Mouse (Mus musculus) stomach, embryonic 16.5 days (tissue): Measurements from ENCODE around the gene Kif3a. TPM values are rescaled to one million over a fixed set of nuclear protein-coding genes. Genes with fewer than 3 reads are reported as not detected.

Experiments
- ATAC-seq: fragments of 200-750 bp; cut with Nextera tagmentation; 2 replicates; pipeline ENCODE4 v1.8.0; 2017; ENCODE audit warnings: moderate number of reproducible peaks, moderate TSS enrichment; ENCODE audit not compliant: insufficient read depth, low FRiP score
- H3K27ac ChIP-seq: fragments of 300-500 bp; sonication (generic); 2 replicates; pipeline ENCODE4 v1.5.1; 2014; ENCODE audit warnings: low read length
- H3K27me3 ChIP-seq: fragments of 300-500 bp; sonication (generic); 2 replicates; pipeline ENCODE4 v1.6.1; 2014; ENCODE audit warnings: low read length, control low read depth, mixed read lengths; ENCODE audit not compliant: control insufficient read depth, insufficient read depth
- H3K36me3 ChIP-seq: fragments of 300-500 bp; sonication (generic); 2 replicates; pipeline ENCODE4 v1.6.1; 2014; ENCODE audit warnings: low read length; ENCODE audit not compliant: control insufficient read depth, insufficient read depth
- H3K4me1 ChIP-seq: fragments of 300-500 bp; sonication (generic); 2 replicates; pipeline ENCODE4 v1.6.1; 2014; ENCODE audit warnings: low read length, control low read depth, mixed read lengths; ENCODE audit not compliant: control insufficient read depth, insufficient read depth
- H3K4me2 ChIP-seq: fragments of 300-500 bp; sonication (generic); 2 replicates; pipeline ENCODE4 v1.6.1; 2014; ENCODE audit warnings: low read depth, low read length, mixed read lengths
- H3K4me3 ChIP-seq: fragments of 300-500 bp; sonication (generic); replicated peaks from 2 replicates; pipeline ENCODE4 v1.5.1; 2014; ENCODE audit warnings: mild to moderate bottlenecking, low read length
- H3K9ac ChIP-seq: fragments of 300-500 bp; sonication (generic); 2 replicates; pipeline ENCODE4 v1.6.1; 2014; ENCODE audit warnings: low read length
- H3K9me3 ChIP-seq: fragments of 300-500 bp; sonication (generic); replicated peaks from 2 replicates; pipeline ENCODE4 v1.6.1; 2016; ENCODE audit warnings: low read length, control low read depth; ENCODE audit not compliant: control insufficient read depth
- WGBS: fragments of 180-500 bp; shearing (Covaris S2); extraction: QIAGEN DNeasy Blood & Tissue Kit; methylation state at CpG from one replicate; pipeline ENCODE4 v1.1.7; 2014; 5-methylcytosine and 5-hydroxymethylcytosine counted together
- polyA plus RNA-seq: library from polyadenylated mRNA; unstranded; fragments of >200 nt; fragmentation: Nextera tagmentation; extraction: Ambion mirVana; gene quantifications from 2 replicates; pipeline ENCODE4 v1.2.1, GENCODE M21; 2015

Kif3a gene
- polyA plus RNA-seq, 1 experiment from 2014 or later = 57.0 TPM

GRCm38 (mm10) chr11:53627859-53628258 lies 60.7 kb downstream of the Kif3a start:
- Histone ChIP-seq H3K4me3 (no peak overlapping the region), H3K4me1 (no peaks in the 10 kb centered on the region), H3K27ac (no peak overlapping the region), H3K4me2 (no peak overlapping the region), H3K27me3 (no peaks in the 10 kb centered on the region), H3K9ac (no peak overlapping the region), H3K9me3 (no peaks in the 10 kb centered on the region), H3K36me3 (no peaks in the 10 kb centered on the region)
- WGBS = 11% methylated on average over 1 of the region's 1 CpGs
- ATAC-seq = 0 out of 2 replicates have a peak, but pooled peaks have one; percentile 44

GRCm38 (mm10) chr11:53632122-53632733 lies 65.0 kb downstream of the Kif3a start:
- 0 out of 2 replicates have a peak, but pooled peaks cover 3% of the 10 kb centered on the region for H3K4me1 ChIP-seq
- no peak overlapping the region for H3K27ac ChIP-seq
- no peak overlapping the region for H3K9ac ChIP-seq
- H3K27me3 ChIP-seq = peaks cover 7% of the 10 kb centered on the region
- no peak overlapping the region for H3K4me2 ChIP-seq
- no peaks in the 10 kb centered on the region for H3K36me3 ChIP-seq
- no peak overlapping the region for H3K4me3 ChIP-seq
- H3K9me3 ChIP-seq = no peaks in the 10 kb centered on the region
- WGBS = 72% methylated on average over 14 of the region's 14 CpGs
- no peak for ATAC-seq

GRCm38 (mm10) chr11:53633644-53634043 lies 66.5 kb downstream of the Kif3a start:
- ATAC-seq = no peak
- Histone ChIP-seq H3K9me3 (no peaks in the 10 kb centered on the region), H3K4me1 (0 out of 2 replicates have a peak, but pooled peaks cover 3% of the 10 kb centered on the region), H3K9ac (no peak overlapping the region), H3K36me3 (no peaks in the 10 kb centered on the region), H3K27me3 (peaks cover 7% of the 10 kb centered on the region), H3K4me2 (no peak overlapping the region), H3K4me3 (no peak overlapping the region), H3K27ac (no peak overlapping the region)
- WGBS = 79% methylated on average over 7 of the region's 7 CpGs

- Histone ChIP-seq H3K4me3 (no peak within 1 kb of the TSS), H3K27me3 (peaks cover 7% of the 10 kb centered on the region), H3K4me2 (no peak within 1 kb of the TSS), H3K9me3 (no peaks in the 10 kb centered on the region), H3K9ac (no peak within 1 kb of the TSS), H3K27ac (no peak within 1 kb of the TSS), H3K4me1 (0 out of 2 replicates have a peak, but pooled peaks cover 3% of the 10 kb centered on the region), H3K36me3 (no peaks in the 10 kb centered on the region)
- no peak for ATAC-seq
- 92% methylated on average over 8 of the region's 8 CpGs for WGBS
These were observed 67.4 kb downstream of the Kif3a start, which contains the start of gene Il13 for GRCm38 (mm10) chr11:53634556-53634955. Il13 (minus strand) TSS chr11:53634702.

GRCm38 (mm10) chr11:53635590-53636182 lies 68.5 kb downstream of the Kif3a start:
- ATAC-seq = no peak
- Histone ChIP-seq H3K36me3 (no peaks in the 10 kb centered on the region), H3K4me3 (peak overlapping the region; percentile 42), H3K4me2 (peak overlapping the region; percentile 68), H3K9ac (peak overlapping the region; percentile 64; the same call in 1 of the 2 replicates), H3K9me3 (no peaks in the 10 kb centered on the region), H3K4me1 (0 out of 2 replicates have a peak, but pooled peaks cover 3% of the 10 kb centered on the region), H3K27me3 (peaks cover 7% of the 10 kb centered on the region), H3K27ac (no peak overlapping the region)
- 44% methylated on average over 9 of the region's 9 CpGs for WGBS

- ATAC-seq = peak; percentile 48; the same call in 1 of the 2 replicates
- Histone ChIP-seq H3K27ac (no peak overlapping the region), H3K4me1 (0 out of 2 replicates have a peak, but pooled peaks cover 3% of the 10 kb centered on the region), H3K4me3 (peak overlapping the region; percentile 42), H3K4me2 (peak overlapping the region; percentile 68), H3K9ac (peak overlapping the region; percentile 64), H3K9me3 (no peaks in the 10 kb centered on the region), H3K36me3 (no peaks in the 10 kb centered on the region), H3K27me3 (peaks cover 7% of the 10 kb centered on the region)
- WGBS = 2% methylated on average over 37 of the region's 40 CpGs
These were observed 69.0 kb downstream of the Kif3a start for GRCm38 (mm10) chr11:53636183-53636646.

- Histone ChIP-seq H3K9ac (no peak overlapping the region), H3K4me3 (no peak overlapping the region), H3K4me1 (0 out of 2 replicates have a peak, but pooled peaks cover 3% of the 10 kb centered on the region), H3K27me3 (peaks cover 7% of the 10 kb centered on the region), H3K27ac (no peak overlapping the region), H3K36me3 (no peaks in the 10 kb centered on the region), H3K9me3 (no peaks in the 10 kb centered on the region), H3K4me2 (no peak overlapping the region)
- ATAC-seq = no peak
- 22% methylated on average over 21 of the region's 21 CpGs for WGBS
These were observed 70.0 kb downstream of the Kif3a start for GRCm38 (mm10) chr11:53637046-53637802.

GRCm38 (mm10) chr11:53637803-53638260 lies 70.7 kb downstream of the Kif3a start:
- H3K4me3 ChIP-seq = no peak overlapping the region
- no peaks in the 10 kb centered on the region for H3K9me3 ChIP-seq
- 74% methylated on average over 10 of the region's 10 CpGs for WGBS
- ATAC-seq = no peak
- H3K4me1 ChIP-seq = 0 out of 2 replicates have a peak, but pooled peaks cover 3% of the 10 kb centered on the region
- H3K27ac ChIP-seq = no peak overlapping the region
- no peak overlapping the region for H3K4me2 ChIP-seq
- peaks cover 7% of the 10 kb centered on the region for H3K27me3 ChIP-seq
- no peaks in the 10 kb centered on the region for H3K36me3 ChIP-seq
- no peak overlapping the region for H3K9ac ChIP-seq
